11 mouse cellular contexts compared by ENCODE assay signal in the genomic region with DNA sequence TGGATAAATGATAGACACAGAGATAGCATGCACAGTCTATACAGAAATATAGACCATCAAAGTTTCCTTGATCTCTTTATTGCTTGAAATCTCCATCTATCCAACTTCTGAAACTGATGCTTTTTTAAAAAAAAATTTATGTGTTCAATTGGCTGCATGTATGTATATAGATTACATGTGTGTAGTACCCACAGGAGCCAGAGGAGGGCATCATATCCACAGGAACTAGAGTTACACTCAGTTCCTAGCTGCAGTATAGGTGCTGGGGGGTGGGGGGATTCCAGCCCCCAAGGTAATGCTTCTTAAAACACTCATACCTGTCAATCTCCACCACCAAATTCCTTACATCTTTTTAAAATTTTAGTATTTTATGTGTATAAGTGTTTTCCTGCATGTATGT. TPM values are rescaled to one million over a fixed set of nuclear protein-coding genes. Genes with fewer than 3 reads are reported as not detected.
DNase-seq lines count a peak whose midpoint lies in the region; ATAC-seq and TF ChIP-seq lines count a peak whose summit lies in the region.
"Had no signal": no experiment of that assay in that cellular context is flagged by ENCODE, and none has a peak within 500 bp of the region (broad histone marks: within the 10 kb centered on the region; RNA-seq: fewer than 3 reads in every experiment).

No protein-coding gene starts in this region.

- TF ChIP-seq EP300 in stomach, postnatal 0 days (optimal IDR thresholded peaks at IDR 0.05) = no peak

- TF ChIP-seq CTCF in stomach, postnatal 0 days (IDR thresholded peaks at IDR 0.05; ENCODE audit: low read depth) = peak; percentile 61

- no peak for ATAC-seq in liver, embryonic 12.5 days
- ATAC-seq in stomach, postnatal 0 days (ENCODE audit: low FRiP score, low TSS enrichment) = no peak

- no peak overlapping the region for H3K9ac ChIP-seq in liver, embryonic 12.5 days
- H3K9ac ChIP-seq in stomach, postnatal 0 days (ENCODE audit: low read length) = no peak overlapping the region
- H3K9ac ChIP-seq: heart, embryonic 13.5 days; neural tube, embryonic 12.5 days had no signal

- peaks cover 48% of the 10 kb centered on the region for H3K36me3 ChIP-seq in liver, embryonic 12.5 days
- peaks cover 3% of the 10 kb centered on the region; the same call in 1 of the 2 replicates for H3K36me3 ChIP-seq in stomach, postnatal 0 days (ENCODE audit: control insufficient read depth, insufficient read depth, low read length)

- H3K4me3 ChIP-seq in liver, embryonic 12.5 days = no peak overlapping the region
- H3K4me3 ChIP-seq in stomach, postnatal 0 days (ENCODE audit: low read depth, low read length) = no peak overlapping the region
- H3K4me3 ChIP-seq: heart, embryonic 13.5 days; neural tube, embryonic 12.5 days had no signal

- no peaks in the 10 kb centered on the region for H3K27me3 ChIP-seq in liver, embryonic 12.5 days (replicated peaks)
- no peaks in the 10 kb centered on the region for H3K27me3 ChIP-seq in stomach, postnatal 0 days (ENCODE audit: control insufficient read depth, insufficient read depth, low read length)
- H3K27me3 ChIP-seq: heart, embryonic 13.5 days; neural tube, embryonic 12.5 days had no signal

- peaks cover 20% of the 10 kb centered on the region; the same call in 1 of the 2 replicates for H3K4me1 ChIP-seq in liver, embryonic 12.5 days
- H3K4me1 ChIP-seq in stomach, postnatal 0 days (replicated peaks; ENCODE audit: control insufficient read depth, insufficient read depth) = no peaks in the 10 kb centered on the region
- H3K4me1 ChIP-seq: neural tube, embryonic 12.5 days had no signal

- H3K9me3 ChIP-seq in liver, embryonic 12.5 days (replicated peaks) = no peaks in the 10 kb centered on the region
- no peaks in the 10 kb centered on the region for H3K9me3 ChIP-seq in stomach, postnatal 0 days (ENCODE audit: control insufficient read depth, low read length)
- H3K9me3 ChIP-seq: neural tube, embryonic 12.5 days had no signal

- DNase-seq in adrenal gland, postnatal 25 days = peak; percentile 5
- DNase-seq in adrenal gland, postnatal 4 days (ENCODE audit: low spot score in 2 of 2) = no peak
- peak; percentile 47 for DNase-seq in liver
- peak; percentile 55 for DNase-seq in c-Kit-positive CD71-positive TER-119-positive erythroid progenitor cells, embryonic 14.5 days (ENCODE audit: low spot score)
- DNase-seq in stomach, postnatal 0 days (ENCODE audit: low spot score) = no peak
- DNase-seq in layer of hippocampus, adult 8-10 months (ENCODE audit: low spot score in 2 of 2) = no peak
- no peak for DNase-seq in right cerebral cortex, postnatal 25 days
- DNase-seq: embryo, embryonic 11 days had no signal

- no peak overlapping the region for H3K27ac ChIP-seq in liver, embryonic 12.5 days
- no peak overlapping the region for H3K27ac ChIP-seq in stomach, postnatal 0 days (replicated peaks)
- H3K27ac ChIP-seq: heart, embryonic 13.5 days; neural tube, embryonic 12.5 days had no signal

- H3K4me2 ChIP-seq in liver, embryonic 12.5 days = no peak overlapping the region
- H3K4me2 ChIP-seq in stomach, postnatal 0 days (replicated peaks; ENCODE audit: low read depth) = no peak overlapping the region
- H3K4me2 ChIP-seq: heart, embryonic 13.5 days; neural tube, embryonic 12.5 days had no signal

RNA-seq across cellular contexts. Expression of gene Ift80, which starts 39.7 kb away (rescaled TPM):
- 17.3 and 25.4 TPM in 2 replicates for total RNA-seq in adrenal gland, postnatal 25 days (2021)
- total RNA-seq in adrenal gland, postnatal 4 days (2021) = 10 to 100 TPM; 22.4 to 29.5 TPM
- 6.8 and 7.1 TPM in 2 replicates for polyA plus RNA-seq in liver, embryonic 12.5 days (2016; fragmentation: Nextera tagmentation; extraction: Ambion mirVana)
- 2.2 TPM in 2 replicates for polyA plus RNA-seq in stomach, postnatal 0 days (2015; fragmentation: Nextera tagmentation; extraction: Ambion mirVana)
- total RNA-seq in layer of hippocampus, adult 8-10 months (2022) = 10 to 100 TPM; 23.9 to 30.2 (median 28.3) TPM

RNA-seq across cellular contexts. Expression of gene Smc4, which starts 39.9 kb away (rescaled TPM):
- total RNA-seq in adrenal gland, postnatal 25 days (2021) = 42.7 and 48.5 TPM in 2 replicates
- 10 to 100 TPM; 65.9 to 79.6 TPM for total RNA-seq in adrenal gland, postnatal 4 days (2021)
- 178 and 181 TPM in 2 replicates for polyA plus RNA-seq in liver, embryonic 12.5 days (2016; fragmentation: Nextera tagmentation; extraction: Ambion mirVana)
- polyA plus RNA-seq in stomach, postnatal 0 days (2015; fragmentation: Nextera tagmentation; extraction: Ambion mirVana) = 47.7 and 56.4 TPM in 2 replicates
- 1 to 10 TPM; 5.8 to 10.0 (median 7.5) TPM for total RNA-seq in layer of hippocampus, adult 8-10 months (2022)

Comparison
In these comparisons a context has a peak if more than half of its experiments do, and no peak if none do; other contexts are left out.
1. DNase-seq: peak in adrenal gland, postnatal 25 days (single experiment), liver (single experiment) and c-Kit-positive CD71-positive TER-119-positive erythroid progenitor cells, embryonic 14.5 days (single experiment); none in adrenal gland, postnatal 4 days (0 of 2), stomach, postnatal 0 days (single experiment), layer of hippocampus, adult 8-10 months (0 of 2) and right cerebral cortex, postnatal 25 days (single experiment).